ENCODE assay signal across 8 mouse cellular contexts in the genomic region with DNA sequence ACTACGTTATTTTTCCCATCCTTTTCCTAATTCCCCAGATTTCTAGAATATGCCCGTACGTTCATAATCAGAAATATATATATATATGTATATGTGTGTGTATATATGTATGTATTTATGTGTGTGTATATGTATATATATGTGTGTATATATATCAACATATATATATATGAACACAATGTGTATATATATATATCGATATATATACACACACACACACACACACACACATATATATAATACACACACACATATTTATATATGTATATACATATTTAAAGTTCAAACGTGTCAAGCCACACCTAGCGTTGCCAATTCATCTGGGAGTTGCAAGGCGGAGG. TPM values are rescaled to one million over a fixed set of nuclear protein-coding genes. Genes with fewer than 3 reads are reported as not detected.
DNase-seq lines count a peak whose midpoint lies in the region; ATAC-seq and TF ChIP-seq lines count a peak whose summit lies in the region.

No protein-coding gene starts in this region.

- no peak for DNase-seq in kidney, postnatal 0 days (ENCODE audit: low spot score)
- DNase-seq in kidney, adult 8-10 months = no peak
- DNase-seq in embryonic facial prominence, embryonic 11.5 days (ENCODE audit: low spot score) = no peak
- no peak for DNase-seq in intestine, embryonic 14.5 days (ENCODE audit: low spot score)
- no peak for DNase-seq in embryo, embryonic 9.5 days (ENCODE audit: extremely low spot score)
- no peak for DNase-seq in retina, embryonic 14.5 days (ENCODE audit: low spot score)
- DNase-seq in adrenal gland, postnatal 10 days = no peak

- TF ChIP-seq POLR2A in myocyte (IDR thresholded peaks at IDR 0.05; ENCODE audit: insufficient read length, low read depth) = no peak

- no peak for ATAC-seq in kidney, postnatal 0 days (replicated peaks; ENCODE audit: low FRiP score, low read depth)
- ATAC-seq in embryonic facial prominence, embryonic 11.5 days (replicated peaks; ENCODE audit: insufficient number of reproducible peaks, low FRiP score, low TSS enrichment, low read depth) = no peak
- no peak; the same call in 1 of the 2 replicates for ATAC-seq in intestine, embryonic 14.5 days (replicated peaks; ENCODE audit: low FRiP score, low TSS enrichment, low read depth)

- 40% methylated on average over 7 of the region's 7 CpGs for WGBS in kidney, postnatal 0 days
- 46% methylated on average over 7 of the region's 7 CpGs for WGBS in embryonic facial prominence, embryonic 11.5 days
- WGBS in intestine, embryonic 14.5 days = 40% methylated on average over 7 of the region's 7 CpGs

- no peaks in the 10 kb centered on the region for H3K36me3 ChIP-seq in kidney, postnatal 0 days (ENCODE audit: insufficient read depth, low read length)
- no peaks in the 10 kb centered on the region for H3K36me3 ChIP-seq in embryonic facial prominence, embryonic 11.5 days (replicated peaks; ENCODE audit: control insufficient read depth, insufficient read depth, low read depth, low read length)
- no peaks in the 10 kb centered on the region for H3K36me3 ChIP-seq in intestine, embryonic 14.5 days (ENCODE audit: control insufficient read depth, insufficient read depth, low read length)
- no peaks in the 10 kb centered on the region for H3K36me3 ChIP-seq in myocyte (ENCODE audit: control insufficient read depth, insufficient read depth)

- peak overlapping the region; percentile 86 for H3K27ac ChIP-seq in kidney, postnatal 0 days
- H3K27ac ChIP-seq in embryonic facial prominence, embryonic 11.5 days (replicated peaks; ENCODE audit: low read depth, low read length) = no peak overlapping the region
- H3K27ac ChIP-seq in intestine, embryonic 14.5 days (ENCODE audit: low read depth) = peak overlapping the region; percentile 85

- no peak overlapping the region for H3ac ChIP-seq in myocyte (ENCODE audit: control insufficient read depth, insufficient read length)

- no peaks in the 10 kb centered on the region for H3K27me3 ChIP-seq in kidney, postnatal 0 days (ENCODE audit: insufficient read depth, low read length)
- no peaks in the 10 kb centered on the region for H3K27me3 ChIP-seq in embryonic facial prominence, embryonic 11.5 days (ENCODE audit: control insufficient read depth, insufficient read depth, low read length)
- no peaks in the 10 kb centered on the region for H3K27me3 ChIP-seq in intestine, embryonic 14.5 days (replicated peaks; ENCODE audit: control insufficient read depth, insufficient read depth, low read length)
- no peaks in the 10 kb centered on the region for H3K27me3 ChIP-seq in myocyte (ENCODE audit: control insufficient read depth, insufficient read depth, insufficient read length)

- peak overlapping the region; percentile 57 for H3K4me3 ChIP-seq in kidney, postnatal 0 days (replicated peaks; ENCODE audit: low read depth, low read length)
- peak overlapping the region; percentile 44 for H3K4me3 ChIP-seq in embryonic facial prominence, embryonic 11.5 days (ENCODE audit: low read depth, low read length)
- peak overlapping the region; percentile 56 for H3K4me3 ChIP-seq in intestine, embryonic 14.5 days (ENCODE audit: low read depth, low read length)
- H3K4me3 ChIP-seq in myocyte = peak overlapping the region; percentile 38

- H3K9me3 ChIP-seq in kidney, postnatal 0 days (replicated peaks; ENCODE audit: low read length) = no peaks in the 10 kb centered on the region
- H3K9me3 ChIP-seq in embryonic facial prominence, embryonic 11.5 days (replicated peaks; ENCODE audit: control insufficient read depth, low read length) = no peaks in the 10 kb centered on the region
- H3K9me3 ChIP-seq in intestine, embryonic 14.5 days (ENCODE audit: control insufficient read depth, low read length) = no peaks in the 10 kb centered on the region

- H3K4me2 ChIP-seq in kidney, postnatal 0 days (ENCODE audit: low read length) = peak overlapping the region; percentile 58
- H3K4me2 ChIP-seq in embryonic facial prominence, embryonic 11.5 days (ENCODE audit: low read depth, low read length) = peak overlapping the region; percentile 61
- H3K4me2 ChIP-seq in intestine, embryonic 14.5 days (ENCODE audit: low read length) = peak overlapping the region; percentile 60
- peak overlapping the region; percentile 66 for H3K4me2 ChIP-seq in myocyte (ENCODE audit: low read depth)

- TF ChIP-seq CTCF in kidney, postnatal 0 days (IDR thresholded peaks at IDR 0.05; ENCODE audit: low read depth) = no peak

- H3K79me2 ChIP-seq in myocyte (ENCODE audit: control insufficient read depth, insufficient read depth) = no peaks in the 10 kb centered on the region

- peak overlapping the region; percentile 56; the same call in 1 of the 2 replicates for H3K9ac ChIP-seq in kidney, postnatal 0 days (ENCODE audit: low read depth, low read length)
- H3K9ac ChIP-seq in embryonic facial prominence, embryonic 11.5 days (replicated peaks; ENCODE audit: low read length) = peak overlapping the region; percentile 68
- H3K9ac ChIP-seq in intestine, embryonic 14.5 days (ENCODE audit: low read length) = peak overlapping the region; percentile 61

- no peaks in the 10 kb centered on the region for H3K4me1 ChIP-seq in kidney, postnatal 0 days (replicated peaks; ENCODE audit: insufficient read depth, low read length)
- no peaks in the 10 kb centered on the region for H3K4me1 ChIP-seq in embryonic facial prominence, embryonic 11.5 days (ENCODE audit: control insufficient read depth, insufficient read depth, low read length)
- no peaks in the 10 kb centered on the region for H3K4me1 ChIP-seq in intestine, embryonic 14.5 days (replicated peaks; ENCODE audit: control insufficient read depth, insufficient read depth, low read length)

TF ChIP-seq in myocyte, 11 proteins besides CTCF, POLR2A, EP300 and RAD21:
- no peak for TF ChIP-seq POLR2AphosphoS2 (IDR thresholded peaks at IDR 0.05; ENCODE audit: insufficient read length, low read depth)
- no peak for TF ChIP-seq MAX (IDR thresholded peaks at IDR 0.05; ENCODE audit: low read depth)
- no peak for TF ChIP-seq TCF3 (IDR thresholded peaks at IDR 0.05; ENCODE audit: insufficient read length, low read depth)
- TF ChIP-seq SRF (IDR thresholded peaks at IDR 0.05; ENCODE audit: control insufficient read depth, insufficient read length, low read depth) = no peak

RNA-seq across cellular contexts. Expression of a gene that starts 16.7 kb away (rescaled TPM):
- polyA plus RNA-seq in kidney, postnatal 0 days (2015; fragmentation: Nextera tagmentation; extraction: Ambion mirVana) = 90.7 and 94.6 TPM in 2 replicates
- 156 and 171 TPM in 2 replicates for polyA plus RNA-seq in embryonic facial prominence, embryonic 11.5 days (2014; fragmentation: Nextera tagmentation; extraction: Ambion mirVana)
- polyA plus RNA-seq in intestine, embryonic 14.5 days (2014; fragmentation: Nextera tagmentation; extraction: Ambion mirVana) = 118 and 121 TPM in 2 replicates
- polyA plus RNA-seq in myocyte (2012; fragmentation: generic; extraction: Trizol) = 48.5 TPM
- 10 to 100 TPM; 65.0 to 67.0 TPM for total RNA-seq in adrenal gland, postnatal 10 days (2021)

RNA-seq across cellular contexts. Expression of a gene that starts 17.6 kb away (rescaled TPM):
- polyA plus RNA-seq in kidney, postnatal 0 days (2015; fragmentation: Nextera tagmentation; extraction: Ambion mirVana) = 105 and 107 TPM in 2 replicates
- 66.7 and 67.1 TPM in 2 replicates for polyA plus RNA-seq in embryonic facial prominence, embryonic 11.5 days (2014; fragmentation: Nextera tagmentation; extraction: Ambion mirVana)
- polyA plus RNA-seq in intestine, embryonic 14.5 days (2014; fragmentation: Nextera tagmentation; extraction: Ambion mirVana) = 89.4 and 94.6 TPM in 2 replicates
- polyA plus RNA-seq in myocyte (2012; fragmentation: generic; extraction: Trizol) = 34.4 TPM
- total RNA-seq in adrenal gland, postnatal 10 days (2021) = 10 to 100 TPM; 62.5 to 73.7 TPM

RNA-seq across cellular contexts. Expression of a gene that starts 53.6 kb away (rescaled TPM):
- polyA plus RNA-seq in kidney, postnatal 0 days (2015; fragmentation: Nextera tagmentation; extraction: Ambion mirVana) = 21.7 and 21.9 TPM in 2 replicates
- polyA plus RNA-seq in embryonic facial prominence, embryonic 11.5 days (2014; fragmentation: Nextera tagmentation; extraction: Ambion mirVana) = 15.5 and 19.5 TPM in 2 replicates
- polyA plus RNA-seq in intestine, embryonic 14.5 days (2014; fragmentation: Nextera tagmentation; extraction: Ambion mirVana) = 33.8 and 36.9 TPM in 2 replicates
- polyA plus RNA-seq in myocyte (2012; fragmentation: generic; extraction: Trizol) = 15.5 TPM
- 10 to 100 TPM; 10.7 to 11.6 TPM for total RNA-seq in adrenal gland, postnatal 10 days (2021)
